Mouse (Mus musculus) forebrain, embryonic 11.5 days (tissue): ENCODE data around the gene Gpn2. TPM values are rescaled to one million over a fixed set of nuclear protein-coding genes. Genes with fewer than 3 reads are reported as not detected.

ENCODE experiments used
- ATAC-seq: fragments of 200-750 bp; cut with Nextera tagmentation; replicated peaks from 2 replicates; pipeline ENCODE4 v1.8.0; 2017; ENCODE audit warnings: moderate TSS enrichment; ENCODE audit not compliant: low FRiP score
- DNase-seq: peaks from one replicate; pipeline ENCODE4 v3.0.0-alpha.2; 2017; ENCODE audit warnings: low spot score
- H3K27ac ChIP-seq: fragments of 300-500 bp; sonication (generic); 2 replicates; pipeline ENCODE4 v1.5.1; 2014; ENCODE audit warnings: low read depth, low read length
- H3K27me3 ChIP-seq: fragments of 300-500 bp; sonication (generic); 2 replicates; pipeline ENCODE4 v1.6.1; 2014; ENCODE audit warnings: mild to moderate bottlenecking, low read length, mixed read lengths; ENCODE audit not compliant: control insufficient read depth, insufficient read depth
- H3K36me3 ChIP-seq: fragments of 300-500 bp; sonication (generic); 2 replicates; pipeline ENCODE4 v1.6.1; 2014; ENCODE audit warnings: mild to moderate bottlenecking, low read length, moderate library complexity, mixed read lengths; ENCODE audit not compliant: control insufficient read depth, insufficient read depth
- H3K4me1 ChIP-seq: fragments of 300-500 bp; sonication (generic); replicated peaks from 2 replicates; pipeline ENCODE4 v1.6.1; 2014; ENCODE audit warnings: low read length, mixed read lengths; ENCODE audit not compliant: control insufficient read depth, insufficient read depth
- H3K4me2 ChIP-seq: fragments of 300-500 bp; sonication (generic); 2 replicates; pipeline ENCODE4 v1.6.1; 2014; ENCODE audit warnings: low read depth, mild to moderate bottlenecking, low read length, moderate library complexity, mixed read lengths; ENCODE audit not compliant: severe bottlenecking
- H3K4me3 ChIP-seq: fragments of 300-500 bp; sonication (generic); 2 replicates; pipeline ENCODE4 v1.5.1; 2014; ENCODE audit warnings: low read depth, low read length
- H3K9ac ChIP-seq: fragments of 300-500 bp; sonication (generic); 2 replicates; pipeline ENCODE4 v1.6.1; 2014; ENCODE audit warnings: low read length
- H3K9me3 ChIP-seq: fragments of 300-500 bp; sonication (generic); 2 replicates; pipeline ENCODE4 v1.6.1; 2016; ENCODE audit warnings: low read length, mixed read lengths; ENCODE audit not compliant: control insufficient read depth
- WGBS: fragments of 180-500 bp; shearing (Covaris S2); extraction: QIAGEN DNeasy Blood & Tissue Kit; methylation state at CpG from one replicate; pipeline ENCODE4 v1.1.7; 2014; 5-methylcytosine and 5-hydroxymethylcytosine counted together
- polyA plus RNA-seq: library from polyadenylated mRNA; unstranded; fragments of >200 nt; fragmentation: Nextera tagmentation; extraction: Ambion mirVana; gene quantifications from 2 replicates; pipeline ENCODE4 v1.2.1, GENCODE M21; 2014

Gene Gpn2
- polyA plus RNA-seq, 1 experiment from 2014 or later, result 28.6 TPM

GRCm38 (mm10) chr4:133600306-133600705 lies 16.1 kb downstream of the Gpn2 start:
- no peak for ATAC-seq
- Histone ChIP-seq H3K4me2 (peak overlapping the region; percentile 81), H3K9ac (no peak overlapping the region; the same call in 1 of the 2 replicates), H3K27ac (no peak overlapping the region), H3K4me3 (peak overlapping the region; percentile 45), H3K9me3 (no peaks in the 10 kb centered on the region), H3K4me1 (peaks cover 10% of the 10 kb centered on the region; the same call in 1 of the 2 replicates), H3K27me3 (peaks cover 38% of the 10 kb centered on the region), H3K36me3 (no peaks in the 10 kb centered on the region)
- no peak for DNase-seq
- 16% methylated on average over 9 of the region's 9 CpGs for WGBS

- ATAC-seq, result no peak
- no peak within 1 kb of the TSS for H3K27ac ChIP-seq
- peaks cover 38% of the 10 kb centered on the region for H3K27me3 ChIP-seq
- H3K4me1 ChIP-seq, result peaks cover 10% of the 10 kb centered on the region; the same call in 1 of the 2 replicates
- no peak within 1 kb of the TSS for H3K4me2 ChIP-seq
- DNase-seq, result no peak
- H3K9ac ChIP-seq, result no peak within 1 kb of the TSS
- no peaks in the 10 kb centered on the region for H3K9me3 ChIP-seq
- WGBS, result 2% methylated on average over 16 of the region's 16 CpGs
- no peaks in the 10 kb centered on the region for H3K36me3 ChIP-seq
- no peak within 1 kb of the TSS for H3K4me3 ChIP-seq
These were observed 17.6 kb downstream of the Gpn2 start, which contains the start of gene Sfn for GRCm38 (mm10) chr4:133601721-133602218. Gene Sfn (minus strand): TSS chr4:133602168.

DNA sequence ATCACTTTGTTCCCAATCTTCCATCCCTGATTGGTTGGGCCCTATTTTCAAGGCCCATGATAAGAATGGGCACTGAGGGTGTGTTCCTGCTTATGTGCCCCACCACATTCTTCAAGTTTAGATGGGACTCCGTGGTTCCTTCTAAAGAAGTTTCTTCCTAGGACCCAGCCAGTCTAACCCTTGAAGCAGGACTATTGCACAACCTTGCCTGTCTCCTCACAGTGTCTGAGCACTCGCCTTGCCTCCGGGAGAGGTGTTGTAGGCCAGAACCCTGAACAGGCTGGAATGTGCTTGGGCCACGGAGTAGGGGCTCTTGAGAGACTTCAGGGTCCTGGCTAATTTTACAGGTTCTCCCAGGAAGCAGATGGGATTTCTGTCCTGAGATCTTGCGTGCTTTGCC lies 18.9 kb downstream of the Gpn2 start:
- Histone ChIP-seq H3K9me3 (no peaks in the 10 kb centered on the region), H3K27me3 (peaks cover 36% of the 10 kb centered on the region), H3K4me1 (peaks cover 10% of the 10 kb centered on the region; the same call in 1 of the 2 replicates), H3K4me3 (no peak overlapping the region), H3K27ac (no peak overlapping the region), H3K4me2 (no peak overlapping the region), H3K9ac (no peak overlapping the region), H3K36me3 (no peaks in the 10 kb centered on the region)
- no peak for ATAC-seq
- WGBS, result 86% methylated on average over 5 of the region's 5 CpGs
- DNase-seq, result no peak

DNA sequence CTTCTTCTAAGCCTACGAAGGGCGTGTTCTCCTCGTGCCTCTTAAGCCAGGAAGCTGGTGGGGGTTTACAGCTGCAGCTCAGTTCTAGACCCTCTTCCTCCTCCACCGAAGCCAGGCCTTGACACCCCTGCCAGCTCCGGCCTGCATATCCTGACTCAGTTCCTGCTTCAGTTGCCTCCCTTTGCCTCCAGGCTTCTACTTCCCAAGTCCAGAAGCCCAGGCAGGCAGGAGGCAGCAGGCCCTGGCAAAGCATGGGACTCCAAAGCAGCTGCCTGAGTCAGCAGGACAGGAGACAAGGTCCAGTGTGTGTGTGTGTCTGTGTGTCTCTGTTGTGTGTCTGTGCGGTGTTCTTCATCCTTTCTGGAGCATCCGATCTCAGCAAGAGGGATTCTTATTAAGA lies 20.0 kb downstream of the Gpn2 start:
- no peak overlapping the region for H3K4me3 ChIP-seq
- 94% methylated on average over 7 of the region's 7 CpGs for WGBS
- H3K4me2 ChIP-seq, result no peak overlapping the region
- no peak for DNase-seq
- H3K27ac ChIP-seq, result no peak overlapping the region
- H3K9ac ChIP-seq, result no peak overlapping the region
- H3K9me3 ChIP-seq, result no peaks in the 10 kb centered on the region
- no peak for ATAC-seq
- peaks cover 25% of the 10 kb centered on the region for H3K27me3 ChIP-seq
- H3K4me1 ChIP-seq, result peaks cover 9% of the 10 kb centered on the region; the same call in 1 of the 2 replicates
- H3K36me3 ChIP-seq, result no peaks in the 10 kb centered on the region

GRCm38 (mm10) chr4:133604856-133605255 lies 20.7 kb downstream of the Gpn2 start:
- H3K4me1 ChIP-seq, result peaks cover 6% of the 10 kb centered on the region; the same call in 1 of the 2 replicates
- H3K9ac ChIP-seq, result no peak overlapping the region
- H3K27ac ChIP-seq, result no peak overlapping the region
- DNase-seq, result no peak
- H3K27me3 ChIP-seq, result peaks cover 18% of the 10 kb centered on the region
- 60% methylated on average over 6 of the region's 6 CpGs for WGBS
- no peak overlapping the region for H3K4me2 ChIP-seq
- H3K9me3 ChIP-seq, result no peaks in the 10 kb centered on the region
- no peak for ATAC-seq
- H3K36me3 ChIP-seq, result no peaks in the 10 kb centered on the region
- H3K4me3 ChIP-seq, result no peak overlapping the region

DNA sequence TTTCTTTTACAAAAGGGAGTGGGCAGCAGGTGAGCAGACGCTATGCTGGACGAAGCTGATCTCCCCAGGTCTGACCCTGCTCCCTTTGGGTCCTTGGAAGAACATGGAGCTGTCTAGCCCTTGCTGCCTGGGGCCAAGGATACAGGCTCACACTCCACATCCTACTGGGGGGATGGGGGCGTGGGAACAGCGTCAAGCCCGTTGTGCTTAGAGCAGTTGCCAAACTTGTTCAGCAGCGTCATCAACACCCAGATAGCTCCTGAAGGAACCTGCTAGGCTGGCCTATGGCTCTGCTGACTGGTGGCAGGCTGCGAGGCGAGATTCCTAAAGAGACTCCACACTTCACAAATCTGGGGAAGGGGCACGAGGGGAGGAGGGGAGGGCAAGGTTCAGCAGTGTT lies 21.2 kb downstream of the Gpn2 start:
- Histone ChIP-seq H3K4me2 (no peak overlapping the region), H3K27me3 (peaks cover 14% of the 10 kb centered on the region), H3K36me3 (no peaks in the 10 kb centered on the region), H3K9me3 (no peaks in the 10 kb centered on the region), H3K9ac (no peak overlapping the region), H3K27ac (no peak overlapping the region), H3K4me3 (no peak overlapping the region), H3K4me1 (0 out of 2 replicates have a peak, but pooled peaks cover 2% of the 10 kb centered on the region)
- 54% methylated on average over 9 of the region's 9 CpGs for WGBS
- no peak for DNase-seq
- ATAC-seq, result no peak

GRCm38 (mm10) chr4:133607284-133607683 lies 23.1 kb downstream of the Gpn2 start:
- no peak overlapping the region for H3K4me3 ChIP-seq
- no peak overlapping the region for H3K4me2 ChIP-seq
- peaks cover 2% of the 10 kb centered on the region for H3K27me3 ChIP-seq
- DNase-seq (no peak), ATAC-seq (no peak)
- 80% methylated on average over 10 of the region's 10 CpGs for WGBS
- no peaks in the 10 kb centered on the region; the same call in 1 of the 2 replicates for H3K9me3 ChIP-seq
- peaks cover 5% of the 10 kb centered on the region; the same call in 1 of the 2 replicates for H3K36me3 ChIP-seq
- no peak overlapping the region for H3K27ac ChIP-seq
- no peaks in the 10 kb centered on the region for H3K4me1 ChIP-seq
- H3K9ac ChIP-seq, result no peak overlapping the region

DNA sequence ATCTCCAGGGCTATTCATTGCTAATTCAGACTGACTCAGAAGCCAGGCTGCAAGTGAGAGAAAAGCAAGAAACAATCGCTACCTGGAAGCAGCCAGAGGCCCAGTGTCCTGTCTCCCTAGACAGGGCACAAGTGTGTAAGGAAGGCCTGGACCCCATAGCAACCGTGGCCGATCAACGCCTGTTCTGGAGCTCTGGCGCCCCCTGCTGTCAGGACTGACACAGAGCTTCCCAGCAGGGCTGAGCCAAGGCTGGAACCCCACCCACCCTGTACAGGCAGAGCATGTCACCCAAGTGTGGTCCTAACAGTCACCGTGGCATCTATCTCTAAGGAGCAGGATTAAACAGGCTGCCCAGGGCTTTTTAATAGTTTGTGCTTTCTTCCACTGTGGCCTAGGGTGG lies 25.6 kb downstream of the Gpn2 start:
- H3K27me3 ChIP-seq, result no peaks in the 10 kb centered on the region
- H3K27ac ChIP-seq, result no peak overlapping the region
- H3K36me3 ChIP-seq, result peaks cover 14% of the 10 kb centered on the region; the same call in 1 of the 2 replicates

DNA sequence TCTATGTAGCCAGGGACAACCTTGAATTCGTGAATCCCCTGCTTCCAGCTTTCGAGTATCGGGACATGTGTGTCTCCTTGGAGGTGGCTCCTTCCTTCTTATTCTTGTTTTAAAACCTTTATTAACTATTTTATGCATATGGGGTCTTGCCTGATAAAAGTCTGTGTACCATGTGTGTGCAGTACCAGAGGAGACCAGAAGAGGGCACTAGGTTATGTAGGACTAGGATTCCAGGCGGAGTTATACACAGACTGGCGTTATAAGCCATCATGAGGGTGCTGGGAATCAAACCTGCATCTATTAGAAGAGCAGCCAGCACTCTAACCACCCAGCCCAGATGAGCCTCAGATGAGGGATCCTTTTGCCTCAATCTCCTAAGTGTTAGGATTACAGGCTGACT lies 27.7 kb downstream of the Gpn2 start:
- Histone ChIP-seq H3K4me1 (no peaks in the 10 kb centered on the region), H3K9me3 (no peaks in the 10 kb centered on the region; the same call in 1 of the 2 replicates), H3K27ac (no peak overlapping the region), H3K36me3 (peaks cover 14% of the 10 kb centered on the region; the same call in 1 of the 2 replicates), H3K9ac (no peak overlapping the region), H3K4me2 (no peak overlapping the region), H3K27me3 (no peaks in the 10 kb centered on the region), H3K4me3 (no peak overlapping the region)
- ATAC-seq, result no peak
- 96% methylated on average over 5 of the region's 5 CpGs for WGBS
- DNase-seq, result no peak

More for the DNA sequence above, 25.6 kb downstream of the Gpn2 start:
- ATAC-seq (no peak; the same call in 1 of the 2 replicates), DNase-seq (peak; percentile 90)
- Histone ChIP-seq H3K9ac (no peak overlapping the region), H3K9me3 (no peaks in the 10 kb centered on the region; the same call in 1 of the 2 replicates), H3K4me3 (no peak overlapping the region), H3K4me1 (no peaks in the 10 kb centered on the region), H3K4me2 (no peak overlapping the region)
- WGBS, result 16% methylated on average over 6 of the region's 6 CpGs
